In genomic region chr1:86532362-86533051, GRCm38 (mm10) we compare ENCODE assay signal across 8 mouse cellular contexts. TPM values are rescaled to one million over a fixed set of nuclear protein-coding genes. Genes with fewer than 3 reads are reported as not detected.
DNase-seq lines count a peak whose midpoint lies in the region; ATAC-seq and TF ChIP-seq lines count a peak whose summit lies in the region.

No protein-coding gene starts in this region.

- H3K27me3 ChIP-seq in embryonic facial prominence, embryonic 15.5 days = no peaks in the 10 kb centered on the region
- no peaks in the 10 kb centered on the region for H3K27me3 ChIP-seq in heart, embryonic 10.5 days (ENCODE audit: insufficient read depth, poor library complexity, severe bottlenecking)
- no peaks in the 10 kb centered on the region for H3K27me3 ChIP-seq in kidney, embryonic 14.5 days (ENCODE audit: control insufficient read depth, insufficient read depth, low read length)
- H3K27me3 ChIP-seq in limb, embryonic 15.5 days = no peaks in the 10 kb centered on the region

- 0 out of 2 replicates have a peak overlapping the region, but pooled peaks have one; percentile 17 for H3K4me2 ChIP-seq in embryonic facial prominence, embryonic 15.5 days (replicated peaks)
- 0 out of 2 replicates have a peak overlapping the region, but pooled peaks have one; percentile 17 for H3K4me2 ChIP-seq in kidney, embryonic 14.5 days (replicated peaks; ENCODE audit: low read depth, low read length)
- H3K4me2 ChIP-seq in limb, embryonic 15.5 days = no peak overlapping the region

- H3K4me1 ChIP-seq in bone marrow, adult 2 months (ENCODE audit: control insufficient read depth, insufficient read depth, low read length) = peaks cover 2% of the 10 kb centered on the region; the same call in 1 of the 2 replicates
- H3K4me1 ChIP-seq in embryonic facial prominence, embryonic 15.5 days = peaks cover 30% of the 10 kb centered on the region
- peaks cover 38% of the 10 kb centered on the region for H3K4me1 ChIP-seq in heart, embryonic 10.5 days
- peaks cover 5% of the 10 kb centered on the region for H3K4me1 ChIP-seq in kidney, embryonic 14.5 days (ENCODE audit: control insufficient read depth, insufficient read depth, low read length)
- H3K4me1 ChIP-seq in limb, embryonic 15.5 days = peaks cover 30% of the 10 kb centered on the region

- peak; percentile 62 for ATAC-seq in embryonic facial prominence, embryonic 15.5 days (ENCODE audit: insufficient number of reproducible peaks, low FRiP score, low TSS enrichment, low read depth)
- ATAC-seq in kidney, embryonic 14.5 days (ENCODE audit: low FRiP score, low TSS enrichment) = peak; percentile 59
- ATAC-seq in limb, embryonic 15.5 days (ENCODE audit: insufficient number of reproducible peaks, low FRiP score, low TSS enrichment, low read depth) = peak; percentile 25; the same call in 1 of the 2 replicates

- TF ChIP-seq POLR2A in bone marrow, adult 2 months (IDR thresholded peaks at IDR 0.05; ENCODE audit: borderline replicate concordance, control insufficient read depth, low read depth, low read length) = no peak

- WGBS in bone marrow, adult 2 months = 26% methylated on average over 11 of the region's 11 CpGs
- 24% methylated on average over 11 of the region's 11 CpGs for WGBS in embryonic facial prominence, embryonic 15.5 days
- 25% methylated on average over 11 of the region's 11 CpGs for WGBS in heart, embryonic 10.5 days
- WGBS in kidney, embryonic 14.5 days = 24% methylated on average over 11 of the region's 11 CpGs
- WGBS in limb, embryonic 15.5 days = 23% methylated on average over 11 of the region's 11 CpGs

- peaks cover 14% of the 10 kb centered on the region; the same call in 1 of the 2 replicates for H3K36me3 ChIP-seq in embryonic facial prominence, embryonic 15.5 days
- peaks cover 40% of the 10 kb centered on the region for H3K36me3 ChIP-seq in heart, embryonic 10.5 days
- peaks cover 28% of the 10 kb centered on the region for H3K36me3 ChIP-seq in kidney, embryonic 14.5 days (ENCODE audit: control insufficient read depth, insufficient read depth, low read length)
- peaks cover 21% of the 10 kb centered on the region for H3K36me3 ChIP-seq in limb, embryonic 15.5 days

- peak; percentile 96 for DNase-seq in 416B (ENCODE audit: low read depth)
- DNase-seq in heart, embryonic 10.5 days (ENCODE audit: low spot score) = peak; percentile 94
- DNase-seq in monocyte, adult 2 months (ENCODE audit: low read depth in 1 of 2, low spot score in 2 of 2) = peak; percentile 84 to 89
- DNase-seq in spleen, postnatal 14 days (ENCODE audit: low spot score in 2 of 2) = peak; percentile 93 to 97

- no peaks in the 10 kb centered on the region for H3K9me3 ChIP-seq in embryonic facial prominence, embryonic 15.5 days (replicated peaks)
- H3K9me3 ChIP-seq in heart, embryonic 10.5 days = no peaks in the 10 kb centered on the region
- H3K9me3 ChIP-seq in kidney, embryonic 14.5 days (ENCODE audit: control insufficient read depth, low read length) = no peaks in the 10 kb centered on the region
- no peaks in the 10 kb centered on the region for H3K9me3 ChIP-seq in limb, embryonic 15.5 days

- H3K9ac ChIP-seq in embryonic facial prominence, embryonic 15.5 days = no peak overlapping the region
- H3K9ac ChIP-seq in kidney, embryonic 14.5 days (ENCODE audit: low read depth, low read length) = peak overlapping the region; percentile 18; the same call in 1 of the 2 replicates
- no peak overlapping the region for H3K9ac ChIP-seq in limb, embryonic 15.5 days

- TF ChIP-seq CTCF in bone marrow, adult 2 months (IDR thresholded peaks at IDR 0.05; ENCODE audit: control insufficient read depth, insufficient read depth, low read length) = peak; percentile 93

- H3K4me3 ChIP-seq in bone marrow, adult 2 months (replicated peaks; ENCODE audit: control insufficient read depth, low read depth, low read length) = no peak overlapping the region
- H3K4me3 ChIP-seq in embryonic facial prominence, embryonic 15.5 days (replicated peaks) = no peak overlapping the region
- peak overlapping the region; percentile 13 for H3K4me3 ChIP-seq in heart, embryonic 10.5 days
- H3K4me3 ChIP-seq in kidney, embryonic 14.5 days (ENCODE audit: low read length) = peak overlapping the region; percentile 13; the same call in 1 of the 2 replicates
- H3K4me3 ChIP-seq in limb, embryonic 15.5 days = no peak overlapping the region

- no peak overlapping the region for H3K27ac ChIP-seq in bone marrow, adult 2 months (ENCODE audit: control insufficient read depth, insufficient read depth, low read depth, low read length, poor library complexity)
- peak overlapping the region; percentile 65 for H3K27ac ChIP-seq in embryonic facial prominence, embryonic 15.5 days (replicated peaks)
- H3K27ac ChIP-seq in heart, embryonic 10.5 days = peak overlapping the region; percentile 24; the same call in 1 of the 2 replicates
- H3K27ac ChIP-seq in kidney, embryonic 14.5 days (ENCODE audit: low read depth, low read length) = peak overlapping the region; percentile 65
- peak overlapping the region; percentile 39 for H3K27ac ChIP-seq in limb, embryonic 15.5 days

RNA-seq across cellular contexts. Expression of gene Ptma, which starts 6.0 kb away (rescaled TPM):
- polyA plus RNA-seq in bone marrow, adult 2 months (2011; ENCODE audit: insufficient read depth, insufficient read length, low replicate concordance, missing spikeins) = 1,145 and 1,395 TPM in 2 replicates
- polyA plus RNA-seq in embryonic facial prominence, embryonic 15.5 days (2015; fragmentation: Nextera tagmentation; extraction: Ambion mirVana) = 1,945 and 2,079 TPM in 2 replicates
- 1,013 and 1,650 TPM in 2 replicates for polyA plus RNA-seq in heart, embryonic 10.5 days (2016; fragmentation: Nextera tagmentation; extraction: Ambion mirVana)
- 3,750 and 4,450 TPM in 2 replicates for polyA plus RNA-seq in kidney, embryonic 14.5 days (2014; fragmentation: Nextera tagmentation; extraction: Ambion mirVana)
- polyA plus RNA-seq in limb, embryonic 15.5 days (2015; fragmentation: Nextera tagmentation; extraction: Ambion mirVana) = 1,783 and 2,088 TPM in 2 replicates

RNA-seq across cellular contexts. Expression of gene Pde6d, which starts 49.9 kb away (rescaled TPM):
- 11.2 and 15.6 TPM in 2 replicates for polyA plus RNA-seq in bone marrow, adult 2 months (2011; ENCODE audit: insufficient read depth, insufficient read length, low replicate concordance, missing spikeins)
- 70.9 and 74.7 TPM in 2 replicates for polyA plus RNA-seq in embryonic facial prominence, embryonic 15.5 days (2015; fragmentation: Nextera tagmentation; extraction: Ambion mirVana)
- polyA plus RNA-seq in heart, embryonic 10.5 days (2016; fragmentation: Nextera tagmentation; extraction: Ambion mirVana) = 69.7 and 73.6 TPM in 2 replicates
- polyA plus RNA-seq in kidney, embryonic 14.5 days (2014; fragmentation: Nextera tagmentation; extraction: Ambion mirVana) = 65.5 and 71.7 TPM in 2 replicates
- 65.5 and 66.5 TPM in 2 replicates for polyA plus RNA-seq in limb, embryonic 15.5 days (2015; fragmentation: Nextera tagmentation; extraction: Ambion mirVana)

RNA-seq across cellular contexts. Expression of gene Cops7b, which starts 50.2 kb away (rescaled TPM):
- polyA plus RNA-seq in bone marrow, adult 2 months (2011; ENCODE audit: insufficient read depth, insufficient read length, low replicate concordance, missing spikeins) = 7.3 and 19.4 TPM in 2 replicates
- 39.1 and 41.2 TPM in 2 replicates for polyA plus RNA-seq in embryonic facial prominence, embryonic 15.5 days (2015; fragmentation: Nextera tagmentation; extraction: Ambion mirVana)
- polyA plus RNA-seq in heart, embryonic 10.5 days (2016; fragmentation: Nextera tagmentation; extraction: Ambion mirVana) = 41.3 and 45.9 TPM in 2 replicates
- polyA plus RNA-seq in kidney, embryonic 14.5 days (2014; fragmentation: Nextera tagmentation; extraction: Ambion mirVana) = 40.4 and 45.4 TPM in 2 replicates
- 36.0 and 36.6 TPM in 2 replicates for polyA plus RNA-seq in limb, embryonic 15.5 days (2015; fragmentation: Nextera tagmentation; extraction: Ambion mirVana)

Comparison
In these comparisons a context has a peak if more than half of its experiments do, and no peak if none do; other contexts are left out.
1. H3K4me3 ChIP-seq: peak in heart, embryonic 10.5 days (single experiment) and kidney, embryonic 14.5 days (single experiment); none in bone marrow, adult 2 months (single experiment), embryonic facial prominence, embryonic 15.5 days (single experiment) and limb, embryonic 15.5 days (single experiment).
2. Peak in every context shown above with its lines, with median percentiles within 50 percentile points of each other: DNase-seq and ATAC-seq.